Mouse (Mus musculus): Measurements from ENCODE around the gene Moxd2. TPM values are rescaled to one million over a fixed set of nuclear protein-coding genes. Genes with fewer than 3 reads are reported as not detected.

Moxd2 gene
- not detected in 2 replicates for polyA plus RNA-seq (2015; fragmentation: Nextera tagmentation; extraction: Ambion mirVana)

DNA sequence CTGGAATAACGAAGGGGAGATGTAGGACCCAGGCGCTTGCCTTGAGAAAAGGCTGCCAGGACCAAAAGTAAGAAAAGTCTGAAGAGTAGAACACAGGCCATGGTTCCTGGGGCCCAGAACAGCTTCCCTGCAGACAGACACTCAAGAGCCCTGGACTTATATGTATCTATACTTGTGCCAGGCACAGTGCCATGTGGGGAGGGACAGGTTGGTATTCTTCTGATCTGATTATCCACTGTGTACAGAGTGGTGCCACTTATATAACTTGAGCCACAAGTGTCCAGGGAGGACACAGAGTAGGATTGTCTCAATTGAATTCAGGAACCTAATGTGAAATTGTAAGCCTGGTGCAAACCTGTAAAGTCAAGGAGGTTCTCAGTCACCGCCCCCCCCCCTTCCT, at the start of gene Moxd2:
TSS of gene Moxd2 (minus strand) at position 101 of the 400 bp plus-strand sequence.
- WGBS = 95% methylated on average over 3 of the region's 3 CpGs
- no peaks in the 10 kb centered on the region for H3K36me3 ChIP-seq
- H3K9ac ChIP-seq = no peak within 1 kb of the TSS
- H3K4me2 ChIP-seq (replicated peaks) = no peak within 1 kb of the TSS
- no peak within 1 kb of the TSS for H3K4me3 ChIP-seq (replicated peaks)
- no peak within 1 kb of the TSS for H3K27ac ChIP-seq
- no peak for ATAC-seq
- H3K4me1 ChIP-seq (replicated peaks) = no peaks in the 10 kb centered on the region
- H3K9me3 ChIP-seq = no peaks in the 10 kb centered on the region
- H3K27me3 ChIP-seq (replicated peaks) = no peaks in the 10 kb centered on the region

DNA sequence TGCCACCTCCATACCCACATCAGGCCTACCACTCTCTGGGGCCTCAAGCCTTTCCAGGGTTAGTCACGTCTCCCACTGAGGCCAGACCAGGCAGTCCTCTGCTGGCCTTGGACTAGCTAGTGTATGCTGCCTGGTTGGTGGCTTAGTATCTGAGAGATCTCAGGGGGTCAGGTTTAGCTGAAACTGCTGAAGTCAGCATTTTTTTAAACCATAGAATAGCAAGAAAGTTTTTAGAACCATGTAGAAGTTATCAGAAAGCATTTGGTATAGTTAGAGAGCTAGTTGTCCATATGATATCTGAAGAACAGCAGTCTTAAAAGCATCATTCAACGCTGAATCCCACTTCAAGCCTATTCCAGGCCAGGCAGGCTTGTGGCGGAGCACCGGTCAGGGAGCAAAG, 32.7 kb upstream of the Moxd2 start:
- 82% methylated on average over 4 of the region's 4 CpGs for WGBS
- no peak overlapping the region for H3K4me2 ChIP-seq (replicated peaks)
- no peaks in the 10 kb centered on the region for H3K36me3 ChIP-seq

DNA sequence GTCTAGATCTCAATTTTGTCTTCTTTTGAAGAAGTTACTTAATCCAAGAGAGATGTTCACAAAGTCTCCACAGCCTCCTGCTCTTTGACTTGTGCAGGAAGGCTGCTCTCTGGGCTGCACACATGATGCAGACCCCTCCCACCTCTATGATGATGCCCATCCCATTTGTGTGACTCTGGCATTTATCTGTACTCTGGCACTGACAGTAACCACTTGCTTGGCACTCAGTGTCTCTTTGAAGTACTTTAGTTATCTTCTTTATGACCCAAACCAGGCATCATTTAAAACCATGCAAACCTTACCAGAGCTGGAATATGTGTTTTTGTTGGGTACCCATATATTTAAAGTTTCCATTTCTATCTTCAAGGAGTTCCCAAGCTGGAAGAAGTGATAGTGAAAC, 13.0 kb upstream of the Moxd2 start, which contains the start of gene Prss58:
TSS of gene Prss58 (minus strand) at position 101 of the 400 bp plus-strand sequence.
- Histone ChIP-seq H3K27ac (no peak within 1 kb of the TSS), H3K27me3 (replicated peaks) (no peaks in the 10 kb centered on the region), H3K36me3 (no peaks in the 10 kb centered on the region), H3K9me3 (no peaks in the 10 kb centered on the region), H3K9ac (no peak within 1 kb of the TSS), H3K4me1 (replicated peaks) (no peaks in the 10 kb centered on the region), H3K4me3 (replicated peaks) (no peak within 1 kb of the TSS), H3K4me2 (replicated peaks) (no peak within 1 kb of the TSS)
- no peak for ATAC-seq

More for the DNA sequence above, 32.7 kb upstream of the Moxd2 start:
- Histone ChIP-seq H3K9me3 (no peaks in the 10 kb centered on the region), H3K27ac (no peak overlapping the region), H3K4me3 (replicated peaks) (no peak overlapping the region), H3K9ac (no peak overlapping the region), H3K27me3 (replicated peaks) (no peaks in the 10 kb centered on the region), H3K4me1 (replicated peaks) (no peaks in the 10 kb centered on the region)
- no peak for ATAC-seq

DNA sequence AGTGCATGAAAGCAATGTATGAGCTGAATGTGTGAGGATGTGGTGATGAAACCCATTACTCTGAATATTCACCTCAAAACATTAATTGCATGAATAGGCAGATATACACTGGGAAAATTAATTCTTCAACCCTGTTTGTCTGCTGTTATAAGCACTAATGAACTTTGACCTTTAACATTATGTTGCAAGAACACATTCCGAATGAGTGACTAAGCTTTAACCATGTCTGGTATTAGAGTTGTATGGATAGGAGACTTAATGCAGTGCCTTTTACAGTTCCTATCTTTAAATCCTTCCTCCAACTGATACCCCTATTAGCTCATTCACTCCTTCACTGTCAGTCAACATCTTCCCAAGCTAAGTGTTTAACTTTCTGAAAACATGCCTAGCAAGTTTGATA, 7.4 kb upstream of the Moxd2 start:
- Histone ChIP-seq H3K4me1 (replicated peaks) (no peaks in the 10 kb centered on the region), H3K36me3 (no peaks in the 10 kb centered on the region), H3K4me3 (replicated peaks) (no peak overlapping the region), H3K9ac (no peak overlapping the region), H3K9me3 (no peaks in the 10 kb centered on the region), H3K27ac (no peak overlapping the region), H3K27me3 (replicated peaks) (no peaks in the 10 kb centered on the region), H3K4me2 (replicated peaks) (no peak overlapping the region)
- ATAC-seq = peak; percentile 56; the same call in 1 of the 2 replicates
- WGBS = 63% methylated on average over 1 of the region's 1 CpGs

DNA sequence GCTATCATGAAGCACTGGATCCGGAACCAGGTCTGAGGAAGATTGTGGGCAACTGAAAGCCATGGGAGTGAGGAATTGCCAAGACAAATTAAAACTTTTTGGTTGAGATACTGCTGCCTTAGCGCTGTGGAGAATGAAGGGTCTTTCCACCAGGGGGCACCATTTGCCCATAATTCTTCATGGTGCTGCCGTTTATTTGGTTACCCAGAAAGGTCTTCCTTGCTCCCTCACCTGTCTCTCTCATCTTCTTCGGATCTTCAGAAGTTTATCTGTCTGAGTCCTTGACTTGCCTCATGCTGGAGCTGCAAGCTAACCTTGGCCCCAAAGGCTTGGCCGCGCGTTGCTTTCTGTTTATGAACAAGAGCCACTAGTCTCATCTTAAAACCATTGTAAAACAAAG, 6.3 kb upstream of the Moxd2 start:
- Histone ChIP-seq H3K9me3 (no peaks in the 10 kb centered on the region), H3K4me2 (replicated peaks) (no peak overlapping the region), H3K4me1 (replicated peaks) (no peaks in the 10 kb centered on the region), H3K27me3 (replicated peaks) (no peaks in the 10 kb centered on the region), H3K27ac (no peak overlapping the region), H3K4me3 (replicated peaks) (no peak overlapping the region), H3K9ac (no peak overlapping the region), H3K36me3 (no peaks in the 10 kb centered on the region)
- no peak for ATAC-seq
- 38% methylated on average over 7 of the region's 7 CpGs for WGBS

DNA sequence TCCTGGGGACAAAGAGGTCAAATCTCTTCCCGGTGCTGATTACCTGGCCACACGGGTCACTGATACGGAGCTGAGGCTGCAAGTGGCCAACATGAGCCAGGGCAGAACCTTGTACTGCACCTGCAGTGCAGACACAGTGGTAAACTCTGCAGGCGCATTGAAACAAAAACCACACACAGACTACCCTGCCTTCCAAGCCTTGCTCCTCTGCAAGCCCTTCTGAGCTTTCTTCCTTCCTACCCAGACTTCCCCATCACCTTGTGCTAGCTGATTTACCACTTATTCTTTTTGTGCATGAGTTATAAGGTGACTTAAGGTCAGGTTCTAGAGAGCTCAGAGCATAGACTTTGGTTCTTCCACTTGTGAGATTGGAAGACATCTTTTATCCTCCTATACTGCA, 4.5 kb upstream of the Moxd2 start:
- 79% methylated on average over 4 of the region's 4 CpGs for WGBS
- ATAC-seq = no peak
- no peaks in the 10 kb centered on the region for H3K36me3 ChIP-seq
- H3K4me1 ChIP-seq (replicated peaks) = no peaks in the 10 kb centered on the region
- no peak overlapping the region for H3K27ac ChIP-seq
- no peak overlapping the region for H3K4me2 ChIP-seq (replicated peaks)
- H3K4me3 ChIP-seq (replicated peaks) = no peak overlapping the region
- no peaks in the 10 kb centered on the region for H3K9me3 ChIP-seq
- no peaks in the 10 kb centered on the region for H3K27me3 ChIP-seq (replicated peaks)
- no peak overlapping the region for H3K9ac ChIP-seq

DNA sequence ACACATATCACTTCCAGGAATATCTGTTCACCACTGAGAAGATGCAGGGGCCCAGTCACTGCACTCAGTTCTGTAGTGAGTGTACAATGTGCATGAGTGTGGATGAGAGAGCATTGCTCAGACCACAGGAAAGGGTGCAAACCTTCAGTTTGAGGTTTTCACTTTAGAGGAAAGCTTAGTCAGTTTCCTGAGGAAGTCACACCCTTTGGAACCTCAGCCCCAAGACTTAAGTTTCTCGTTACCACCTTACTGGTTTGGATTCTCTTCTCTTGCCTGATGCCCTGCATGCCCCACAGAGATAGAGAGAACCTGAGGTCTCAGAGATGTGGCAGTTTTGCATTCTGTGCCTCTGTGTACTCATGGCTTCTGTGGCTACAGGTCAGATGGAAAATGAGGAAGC, 3.7 kb upstream of the Moxd2 start:
- H3K4me1 ChIP-seq (replicated peaks) = no peaks in the 10 kb centered on the region
- H3K36me3 ChIP-seq = no peaks in the 10 kb centered on the region
- no peak overlapping the region for H3K4me2 ChIP-seq (replicated peaks)
- no peaks in the 10 kb centered on the region for H3K9me3 ChIP-seq
- WGBS = 53% methylated on average over 1 of the region's 1 CpGs
- H3K27ac ChIP-seq = no peak overlapping the region
- H3K9ac ChIP-seq = no peak overlapping the region
- H3K27me3 ChIP-seq (replicated peaks) = no peaks in the 10 kb centered on the region
- ATAC-seq = no peak
- no peak overlapping the region for H3K4me3 ChIP-seq (replicated peaks)

DNA sequence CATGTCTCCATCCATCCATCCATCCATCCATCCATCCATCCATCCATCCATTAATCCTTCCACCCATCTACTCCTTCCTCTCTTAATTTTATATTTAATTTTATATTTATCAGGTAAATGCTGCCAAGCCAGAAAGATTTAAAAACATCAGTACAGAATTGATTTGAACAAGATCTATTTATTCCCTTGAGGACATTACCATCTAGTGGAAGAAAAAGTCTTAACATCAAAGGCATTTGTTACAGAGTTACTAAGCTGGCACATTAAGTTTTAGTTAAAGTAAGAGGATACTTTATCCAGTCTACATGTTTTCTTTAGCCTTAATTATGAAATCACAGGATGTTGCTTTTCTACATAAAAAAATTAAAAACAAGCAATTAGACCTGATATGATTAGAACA, 42.0 kb downstream of the Moxd2 start:
- Histone ChIP-seq H3K27ac (no peak overlapping the region), H3K27me3 (replicated peaks) (no peaks in the 10 kb centered on the region), H3K36me3 (no peaks in the 10 kb centered on the region), H3K4me1 (replicated peaks) (no peaks in the 10 kb centered on the region), H3K9me3 (no peaks in the 10 kb centered on the region), H3K4me2 (replicated peaks) (no peak overlapping the region), H3K4me3 (replicated peaks) (no peak overlapping the region), H3K9ac (no peak overlapping the region)
- no peak for ATAC-seq

Other genes starting within 250 kb of the Moxd2 start
- not detected in 2 replicates for gene Prss58, start 12.9 kb upstream of the Moxd2 start, polyA plus RNA-seq (2015; fragmentation: Nextera tagmentation; extraction: Ambion mirVana)
- not detected in 2 replicates for gene 1700074P13Rik, start 53.1 kb upstream of the Moxd2 start, polyA plus RNA-seq (2015; fragmentation: Nextera tagmentation; extraction: Ambion mirVana)
- not detected in 2 replicates for gene Gm4744, start 64.4 kb upstream of the Moxd2 start, polyA plus RNA-seq (2015; fragmentation: Nextera tagmentation; extraction: Ambion mirVana)
- 0.42 TPM in 1 of 2 replicates, not detected in the other for gene 1810009J06Rik, start 77.3 kb upstream of the Moxd2 start, polyA plus RNA-seq (2015; fragmentation: Nextera tagmentation; extraction: Ambion mirVana)
- gene Gm2663, start 112.0 kb upstream of the Moxd2 start, polyA plus RNA-seq (2015; fragmentation: Nextera tagmentation; extraction: Ambion mirVana) = 0.62 and 1.1 TPM in 2 replicates
- 1.5 and 4.1 TPM in 2 replicates for gene 2210010C04Rik, start 148.0 kb upstream of the Moxd2 start, polyA plus RNA-seq (2015; fragmentation: Nextera tagmentation; extraction: Ambion mirVana)